Mouse (Mus musculus): ENCODE data around the gene Abca7.

Abca7 gene

DNA sequence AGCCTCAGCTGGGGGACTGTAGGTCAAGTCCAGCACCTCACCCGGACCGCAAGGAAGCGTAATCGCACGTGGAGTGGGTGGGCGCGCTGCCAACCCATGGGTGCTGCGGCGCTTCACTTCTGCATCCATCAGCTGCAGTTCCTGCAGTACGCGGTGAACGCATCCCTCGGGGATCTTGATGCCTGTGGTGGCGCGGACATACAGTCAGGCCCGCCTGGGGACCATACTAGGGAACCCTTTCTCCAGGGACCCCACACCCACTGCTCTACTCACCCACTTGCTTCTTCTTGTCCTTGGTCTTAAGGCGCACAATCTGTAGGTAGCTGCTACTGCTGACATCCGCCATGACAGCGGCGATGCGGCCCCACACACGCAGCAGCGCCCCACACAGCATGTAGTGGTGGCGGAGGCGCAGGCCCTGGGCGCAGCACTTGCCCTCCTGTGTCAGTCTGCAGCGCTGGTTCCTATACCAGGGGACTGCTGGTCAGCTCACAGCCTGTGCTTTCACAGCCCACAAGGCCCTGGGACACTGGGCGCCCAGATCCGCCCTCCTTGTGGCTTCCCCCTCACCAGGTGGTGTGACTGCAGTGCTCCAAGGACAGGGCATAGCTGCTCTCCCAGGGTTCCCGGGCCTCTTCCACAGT is 61.5 kb downstream of the Abca7 start:
- intact Hi-C loops (cut with DNase I): no loop called here

- intact Hi-C loops (cut with DNase I): no loop called here
Observed at GRCm38 (mm10) chr10:80063104-80063503, 66.8 kb downstream of the Abca7 start.

GRCm38 (mm10) chr10:80063877-80064650 is 67.8 kb downstream of the Abca7 start:
- intact Hi-C loops (cut with DNase I): no loop called here
